Mouse (Mus musculus): ENCODE data around the gene Ebf1.

DNA sequence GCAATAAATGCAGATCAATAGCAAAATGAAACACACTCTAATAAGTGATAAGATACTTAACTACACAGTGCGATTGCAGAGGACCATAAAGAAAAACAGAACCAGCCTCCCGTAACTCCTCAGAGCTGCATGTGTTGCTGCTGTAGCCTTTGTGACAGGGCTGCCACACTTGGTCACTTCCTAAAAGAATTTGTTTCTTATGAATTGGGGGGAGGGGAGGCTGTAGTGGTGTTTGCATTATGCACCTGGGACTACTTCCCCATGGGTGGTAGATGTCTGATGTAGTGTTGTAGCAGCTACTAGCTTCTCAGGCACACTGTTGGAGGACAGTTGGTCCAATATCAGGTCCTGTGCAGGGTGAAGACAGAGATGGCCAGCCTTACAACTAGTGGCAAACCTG, 284.6 kb downstream of the Ebf1 start:
- TF ChIP-seq CTCF (IDR thresholded peaks at IDR 0.05; ENCODE audit: insufficient read depth, low read depth, low read length) (no peak), POLR2A (IDR thresholded peaks at IDR 0.05; ENCODE audit: insufficient read depth, low read depth, low read length) (no peak)

All from olfactory bulb, adult 2 months (tissue).